Mouse (Mus musculus): ENCODE results near the gene Mtmr11. TPM values are rescaled to one million over a fixed set of nuclear protein-coding genes. Genes with fewer than 3 reads are reported as not detected.
"Not testable (repeated sequence)": the region's sequence is repeated elsewhere in the genome, so short reads cannot be mapped to it uniquely, and the experiment has no call there.

The Mtmr11 gene
- polyA plus RNA-seq, 1 experiment from 2014 or later: 7.8 TPM

GRCm38 (mm10) chr3:96197129-96197749, 35.4 kb downstream of the Mtmr11 start:
- under 1% methylated on average over 50 of the region's 50 CpGs for WGBS

GRCm38 (mm10) chr3:96198181-96198580, 36.4 kb downstream of the Mtmr11 start:
- H3K36me3 ChIP-seq: peaks cover 11% of the 10 kb centered on the region
- H3K27ac ChIP-seq (replicated peaks): peak overlapping the region; percentile 97
- H3K4me3 ChIP-seq: peak overlapping the region; percentile 69
- peaks cover 21% of the 10 kb centered on the region for H3K4me1 ChIP-seq
- 0 out of 2 replicates have a peak, but pooled peaks cover 3% of the 10 kb centered on the region for H3K9me3 ChIP-seq (replicated peaks)
- 5% methylated on average over 6 of the region's 6 CpGs for WGBS
- DNase-seq (ENCODE audit: low spot score): no peak
- H3K27me3 ChIP-seq (ENCODE audit: low read depth, poor library complexity, severe bottlenecking): peaks cover 20% of the 10 kb centered on the region; the same call in 1 of the 2 replicates

More at GRCm38 (mm10) chr3:96197129-96197749, 35.4 kb downstream of the Mtmr11 start:
- H3K4me1 ChIP-seq: peaks cover 21% of the 10 kb centered on the region
- peak overlapping the region; percentile 69 for H3K4me3 ChIP-seq
- peaks cover 11% of the 10 kb centered on the region for H3K36me3 ChIP-seq
- H3K27me3 ChIP-seq (ENCODE audit: low read depth, poor library complexity, severe bottlenecking): peaks cover 20% of the 10 kb centered on the region; the same call in 1 of the 2 replicates
- peak; percentile 89 for DNase-seq (ENCODE audit: low spot score)
- peak overlapping the region; percentile 97 for H3K27ac ChIP-seq (replicated peaks)
- H3K9me3 ChIP-seq (replicated peaks): 0 out of 2 replicates have a peak, but pooled peaks cover 3% of the 10 kb centered on the region

GRCm38 (mm10) chr3:96198601-96199251, 36.9 kb downstream of the Mtmr11 start:
- Histone ChIP-seq H3K27me3 (ENCODE audit: low read depth, poor library complexity, severe bottlenecking) (peaks cover 15% of the 10 kb centered on the region; the same call in 1 of the 2 replicates), H3K36me3 (peaks cover 11% of the 10 kb centered on the region), H3K4me1 (peaks cover 18% of the 10 kb centered on the region)
- not testable (repeated sequence) for DNase-seq (ENCODE audit: low spot score); H3K9me3 ChIP-seq (replicated peaks); H3K4me3 ChIP-seq; H3K27ac ChIP-seq (replicated peaks)
- 37% methylated on average over 8 of the region's 8 CpGs for WGBS

GRCm38 (mm10) chr3:96199731-96200130, 37.9 kb downstream of the Mtmr11 start:
- WGBS: 85% methylated on average over 2 of the region's 2 CpGs
- Histone ChIP-seq H3K9me3 (replicated peaks) (0 out of 2 replicates have a peak, but pooled peaks cover 3% of the 10 kb centered on the region), H3K27ac (replicated peaks) (no peak overlapping the region), H3K4me1 (peaks cover 16% of the 10 kb centered on the region), H3K27me3 (ENCODE audit: low read depth, poor library complexity, severe bottlenecking) (peaks cover 11% of the 10 kb centered on the region; the same call in 1 of the 2 replicates), H3K4me3 (no peak overlapping the region), H3K36me3 (peaks cover 11% of the 10 kb centered on the region)
- DNase-seq (ENCODE audit: low spot score): no peak

GRCm38 (mm10) chr3:96207819-96208218, 46.0 kb downstream of the Mtmr11 start:
- WGBS: 88% methylated on average over 3 of the region's 3 CpGs
- Histone ChIP-seq H3K4me3 (no peak overlapping the region), H3K36me3 (no peaks in the 10 kb centered on the region), H3K4me1 (peaks cover 8% of the 10 kb centered on the region), H3K27me3 (ENCODE audit: low read depth, poor library complexity, severe bottlenecking) (no peaks in the 10 kb centered on the region), H3K9me3 (replicated peaks) (no peaks in the 10 kb centered on the region), H3K27ac (replicated peaks) (no peak overlapping the region)
- DNase-seq (ENCODE audit: low spot score): no peak

- peaks cover 8% of the 10 kb centered on the region for H3K4me1 ChIP-seq
- no peaks in the 10 kb centered on the region for H3K9me3 ChIP-seq (replicated peaks)
- DNase-seq (ENCODE audit: low spot score): peak; percentile 26
- no peak overlapping the region for H3K4me3 ChIP-seq
- H3K27me3 ChIP-seq (ENCODE audit: low read depth, poor library complexity, severe bottlenecking): no peaks in the 10 kb centered on the region
- WGBS: 25% methylated on average over 15 of the region's 15 CpGs
- H3K27ac ChIP-seq (replicated peaks): no peak overlapping the region; the same call in 1 of the 2 replicates
- no peaks in the 10 kb centered on the region for H3K36me3 ChIP-seq
These were observed 47.4 kb downstream of the Mtmr11 start for GRCm38 (mm10) chr3:96209242-96209641.

- DNase-seq (ENCODE audit: low spot score): peak; percentile 51
- H3K36me3 ChIP-seq: no peaks in the 10 kb centered on the region
- peaks cover 51% of the 10 kb centered on the region for H3K4me1 ChIP-seq
- peak overlapping the region; percentile 97 for H3K27ac ChIP-seq (replicated peaks)
- H3K9me3 ChIP-seq (replicated peaks): no peaks in the 10 kb centered on the region
- H3K27me3 ChIP-seq (ENCODE audit: low read depth, poor library complexity, severe bottlenecking): 0 out of 2 replicates have a peak, but pooled peaks cover 4% of the 10 kb centered on the region
- peak overlapping the region; percentile 64 for H3K4me3 ChIP-seq
- under 1% methylated on average over 12 of the region's 12 CpGs for WGBS
These were observed 57.4 kb downstream of the Mtmr11 start for GRCm38 (mm10) chr3:96219191-96219641.

GRCm38 (mm10) chr3:96219661-96220130, 57.9 kb downstream of the Mtmr11 start, which contains the start of the genes Bola1 and Hist2h2ab:
Gene Bola1 (minus strand): TSS chr3:96219709.
Gene Hist2h2ab (plus strand): TSS chr3:96219865.
- no peaks in the 10 kb centered on the region for H3K36me3 ChIP-seq
- 0% methylated on average over 37 of the region's 37 CpGs for WGBS

GRCm38 (mm10) chr3:96220131-96220764, 58.4 kb downstream of the Mtmr11 start:
- not testable (repeated sequence) for H3K36me3 ChIP-seq; H3K27me3 ChIP-seq (ENCODE audit: low read depth, poor library complexity, severe bottlenecking); H3K9me3 ChIP-seq (replicated peaks)
- Histone ChIP-seq H3K4me1 (peaks cover 62% of the 10 kb centered on the region), H3K27ac (replicated peaks) (peak overlapping the region; percentile 97), H3K4me3 (peak overlapping the region; percentile 64)
- WGBS: under 1% methylated on average over 32 of the region's 47 CpGs
- DNase-seq (ENCODE audit: low spot score): peak; percentile 60

More at GRCm38 (mm10) chr3:96219661-96220130, 57.9 kb downstream of the Mtmr11 start, which contains the start of the genes Bola1 and Hist2h2ab:
- H3K4me1 ChIP-seq: peaks cover 56% of the 10 kb centered on the region
- peak within 1 kb of the TSS; percentile 97 for H3K27ac ChIP-seq (replicated peaks)
- no peaks in the 10 kb centered on the region for H3K9me3 ChIP-seq (replicated peaks)
- H3K27me3 ChIP-seq (ENCODE audit: low read depth, poor library complexity, severe bottlenecking): 0 out of 2 replicates have a peak, but pooled peaks cover 4% of the 10 kb centered on the region
- H3K4me3 ChIP-seq: peak within 1 kb of the TSS; percentile 64
- DNase-seq (ENCODE audit: low spot score): peak; percentile 79

- Histone ChIP-seq H3K27ac (replicated peaks) (peak within 1 kb of the TSS; percentile 97), H3K4me1 (peaks cover 65% of the 10 kb centered on the region), H3K9me3 (replicated peaks) (no peaks in the 10 kb centered on the region), H3K4me3 (peak within 1 kb of the TSS; percentile 64), H3K36me3 (no peaks in the 10 kb centered on the region), H3K27me3 (ENCODE audit: low read depth, poor library complexity, severe bottlenecking) (no peaks in the 10 kb centered on the region)
- WGBS: under 1% methylated on average over 43 of the region's 43 CpGs
- DNase-seq (ENCODE audit: low spot score): peak; percentile 83
These were observed 59.2 kb downstream of the Mtmr11 start, which contains the start of the genes Hist2h2ac and Hist2h2be for GRCm38 (mm10) chr3:96220765-96221639. Gene Hist2h2ac (minus strand): TSS chr3:96220880. Gene Hist2h2be (plus strand): TSS chr3:96221119.
